Mouse (Mus musculus): Measurements from ENCODE around the gene Sh3pxd2a.

DNA sequence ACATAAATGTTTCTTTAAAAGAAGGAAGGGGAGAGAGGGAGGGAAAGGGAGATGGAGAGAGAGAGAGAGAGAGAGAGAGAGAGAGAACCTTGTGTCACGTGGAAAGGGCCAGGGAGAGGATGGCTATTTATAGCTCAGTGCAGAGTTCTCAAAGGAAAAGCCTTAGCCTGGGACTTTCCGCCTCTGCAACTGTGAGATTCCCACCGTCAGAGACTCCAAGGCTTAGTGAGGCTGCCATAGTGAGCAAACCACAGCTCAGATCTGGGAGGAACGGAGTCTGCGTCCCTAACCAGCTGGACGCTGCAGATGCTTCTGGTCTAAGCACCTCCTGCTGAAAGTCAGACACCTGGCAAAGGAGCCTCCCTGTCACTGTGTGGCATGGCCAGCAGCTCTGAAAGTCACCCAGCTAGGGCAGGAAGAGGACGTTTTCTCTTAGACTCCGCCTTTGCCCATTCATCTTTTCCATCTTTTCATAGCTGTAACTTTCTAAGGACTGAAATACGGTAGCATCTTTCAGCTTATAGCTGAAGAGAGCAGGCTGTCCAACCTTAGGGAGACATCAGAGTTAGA lies 21.9 kb upstream of the Sh3pxd2a start:
- TF ChIP-seq CTCF (IDR thresholded peaks at IDR 0.05; ENCODE audit: low read depth, low read length) (no peak), EP300 (IDR thresholded peaks at IDR 0.05; ENCODE audit: insufficient read depth, low read depth, low read length) (no peak)
